Mouse (Mus musculus): Measurements from ENCODE around the gene Tpm3.

Tpm3 gene

DNA sequence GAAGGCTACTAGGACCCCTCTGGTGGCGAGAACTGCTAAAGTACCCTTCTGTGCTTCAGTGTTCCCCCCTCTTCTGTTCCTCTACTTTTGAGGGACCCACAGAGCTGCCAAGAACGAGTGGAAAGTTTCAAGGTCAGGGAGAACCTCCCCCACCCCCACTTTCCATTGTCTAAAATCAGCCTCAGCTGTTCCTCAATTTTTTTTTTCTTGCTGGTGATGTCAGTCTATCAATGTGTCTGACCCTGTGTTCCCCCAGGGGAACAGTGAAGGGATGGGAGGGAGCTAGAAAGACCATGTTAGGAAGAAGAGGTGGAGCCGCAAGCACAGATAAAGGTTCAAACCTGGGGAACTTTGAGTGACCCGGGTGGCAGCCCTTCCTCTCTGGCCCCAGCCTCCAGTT lies at the start of gene Tpm3:
Gene Tpm3 (plus strand): TSS at position 356 of the 400 bp plus-strand sequence.
- no peak for DNase-seq

DNA sequence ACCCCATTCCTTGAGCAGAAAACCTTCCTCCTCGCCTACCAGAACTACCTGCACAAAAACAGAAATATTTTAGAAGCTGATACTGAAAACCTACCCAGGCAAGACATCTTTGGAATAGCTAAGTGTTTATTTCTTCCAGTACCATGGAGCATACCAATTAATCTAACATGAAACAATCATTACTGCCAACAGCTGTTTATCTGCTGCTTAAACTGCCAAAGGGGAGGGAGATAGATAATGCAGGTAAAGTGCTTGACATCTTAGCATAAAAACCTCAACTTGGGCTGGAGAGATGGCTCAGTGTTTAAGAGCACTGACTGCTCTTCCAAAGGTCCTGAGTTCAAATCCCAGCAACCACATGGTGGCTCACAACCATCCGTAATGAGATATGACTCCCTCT lies 37.8 kb upstream of the Tpm3 start:
- DNase-seq, result no peak

DNA sequence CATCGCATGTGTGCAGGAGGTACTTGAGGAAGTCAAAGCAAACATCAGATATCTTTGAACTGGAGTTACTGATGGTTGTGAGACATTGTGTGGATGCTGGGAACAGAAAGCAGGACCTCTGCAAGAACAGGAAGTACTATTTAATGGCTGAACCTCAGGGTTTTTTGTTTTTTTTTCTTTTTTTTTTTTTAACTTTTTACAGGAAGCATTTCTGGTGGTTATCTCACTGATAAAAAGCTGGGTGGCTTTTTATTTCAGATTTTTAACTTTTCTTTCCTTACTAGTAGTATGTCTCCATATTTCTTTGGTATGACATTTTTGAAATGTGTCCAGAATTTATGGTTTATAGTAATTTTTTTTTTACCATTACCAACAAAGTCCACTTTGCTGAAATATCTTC lies 36.2 kb upstream of the Tpm3 start:
- DNase-seq, result no peak

DNA sequence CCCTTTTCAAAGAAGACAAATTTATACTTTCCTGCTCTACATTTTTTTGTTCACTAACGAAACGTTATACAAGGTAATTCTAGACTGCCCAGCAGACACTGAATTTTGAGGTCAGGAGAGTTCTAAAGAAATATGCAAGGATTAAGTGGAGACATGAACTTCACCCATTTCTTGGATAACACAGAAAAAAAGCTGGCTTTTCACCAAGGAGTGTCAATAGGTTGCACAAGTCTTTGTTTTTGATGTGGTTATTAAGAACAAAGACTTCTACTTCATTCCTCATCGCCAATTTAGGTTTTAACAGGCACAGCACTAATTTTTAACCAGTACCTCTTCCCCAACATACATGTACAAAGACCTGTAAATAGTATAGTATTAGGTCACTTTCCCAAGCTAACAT lies 22.8 kb upstream of the Tpm3 start:
- no peak for DNase-seq

DNA sequence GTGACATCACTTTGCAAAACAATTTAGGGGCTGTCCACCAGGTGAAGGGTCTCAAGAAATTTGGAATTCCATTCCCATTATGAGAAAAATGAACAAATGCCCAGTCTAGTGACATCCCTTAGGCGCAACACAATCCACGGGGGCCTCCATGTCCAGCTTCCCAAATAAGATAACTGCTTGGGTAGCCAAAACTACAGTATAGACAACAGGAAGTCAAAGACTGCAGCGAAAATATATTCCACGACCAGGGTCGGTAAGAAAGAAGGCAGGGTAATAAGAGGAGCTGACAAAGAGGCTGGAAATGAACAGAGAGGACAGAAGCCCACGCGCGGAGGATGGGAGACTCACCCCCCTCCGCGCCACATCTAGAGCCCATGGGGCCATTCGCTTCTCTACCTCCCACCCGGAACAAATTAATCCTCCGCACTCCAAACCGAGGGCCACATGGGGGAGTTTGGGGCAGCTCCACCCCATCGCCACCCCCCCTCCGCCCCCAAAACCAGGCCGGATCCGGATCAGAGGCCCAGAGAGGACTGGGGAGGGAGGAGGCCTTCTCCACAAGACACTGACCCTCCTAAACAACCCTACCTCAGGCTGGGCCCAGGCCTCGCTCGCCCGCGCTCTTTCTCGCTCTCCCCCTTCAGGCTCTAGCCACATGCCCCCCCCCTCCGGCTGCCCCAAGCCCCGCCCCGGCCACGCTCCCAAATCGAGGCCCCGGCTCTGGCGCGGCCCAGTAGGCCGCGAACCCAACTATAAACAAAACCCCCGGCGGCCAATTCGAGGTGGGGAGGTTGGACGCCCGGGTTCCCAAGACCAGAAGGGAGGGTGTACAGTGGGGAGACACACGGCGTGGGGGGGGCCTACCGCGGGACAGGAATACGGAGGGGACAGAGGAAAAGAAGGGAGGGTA lies 20.8 kb upstream of the Tpm3 start, which contains the start of gene 4933434E20Rik:
Gene 4933434E20Rik (plus strand): TSS at position 196 of the 910 bp plus-strand sequence.
- DNase-seq, result no peak

DNA sequence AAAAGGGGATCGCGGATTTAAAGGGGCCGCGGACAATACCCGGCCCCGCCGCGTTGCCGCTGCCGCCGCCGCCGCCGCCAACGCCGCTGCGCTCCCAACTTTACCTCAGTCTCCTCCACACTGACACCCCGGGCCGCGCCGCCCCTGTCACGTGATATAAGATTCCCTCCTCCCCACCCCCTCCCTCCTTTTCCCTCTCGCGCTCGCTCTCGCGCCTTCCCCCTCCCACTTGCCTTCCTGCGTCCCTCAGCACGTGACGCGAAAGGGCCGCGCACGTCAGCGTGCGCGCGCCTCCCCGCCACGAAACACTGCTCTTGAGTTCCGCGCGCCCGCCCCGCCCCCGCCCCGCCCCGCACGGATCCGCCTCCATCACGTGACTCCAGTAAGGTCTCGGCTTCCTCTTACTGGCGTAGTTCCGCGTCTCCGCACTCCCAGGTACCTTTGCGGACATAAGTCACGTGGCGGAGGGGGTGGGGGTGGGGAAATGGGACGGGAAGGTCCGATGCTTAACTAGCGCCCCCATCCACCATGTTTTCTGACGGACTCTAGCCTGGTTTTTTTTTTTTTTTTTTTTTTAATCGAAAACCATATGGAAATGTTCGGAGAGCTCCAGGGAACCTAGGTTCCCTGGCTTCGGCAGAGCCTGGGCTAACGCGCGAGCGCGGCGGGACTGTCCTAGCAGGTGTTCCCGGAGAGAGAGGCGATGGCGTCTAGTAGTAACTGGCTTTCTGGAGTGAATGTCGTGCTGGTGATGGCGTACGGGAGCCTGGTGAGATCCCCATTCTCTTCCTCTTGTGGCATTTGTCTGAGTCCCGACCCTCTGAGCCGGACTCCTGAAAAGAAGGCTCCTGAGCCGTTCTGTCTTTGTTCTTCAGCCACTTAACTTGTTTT lies 19.9 kb upstream of the Tpm3 start, which contains the start of gene Ubap2l:
Gene Ubap2l (minus strand): TSS at position 278 of the 891 bp plus-strand sequence.
- DNase-seq, result peak; percentile 96

DNA sequence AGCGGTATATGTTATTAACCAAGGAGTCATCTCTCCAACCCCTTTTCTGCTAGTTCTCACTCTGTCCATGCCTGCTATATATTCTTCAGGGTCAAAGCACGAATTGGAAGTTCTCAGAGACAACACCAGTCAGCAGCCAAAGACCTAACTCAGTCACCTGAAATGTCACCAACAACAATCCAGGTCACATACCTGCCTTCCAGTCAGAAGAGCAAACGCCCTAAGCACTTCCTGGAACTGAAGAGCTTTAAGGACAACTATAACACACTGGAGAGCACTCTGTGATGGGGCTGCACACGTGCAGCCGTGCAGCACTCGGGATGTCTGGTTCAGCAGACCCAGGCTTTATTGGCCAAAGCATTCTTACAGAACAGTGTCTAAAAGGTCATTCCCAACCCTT lies 10.9 kb upstream of the Tpm3 start:
- DNase-seq, result no peak

DNA sequence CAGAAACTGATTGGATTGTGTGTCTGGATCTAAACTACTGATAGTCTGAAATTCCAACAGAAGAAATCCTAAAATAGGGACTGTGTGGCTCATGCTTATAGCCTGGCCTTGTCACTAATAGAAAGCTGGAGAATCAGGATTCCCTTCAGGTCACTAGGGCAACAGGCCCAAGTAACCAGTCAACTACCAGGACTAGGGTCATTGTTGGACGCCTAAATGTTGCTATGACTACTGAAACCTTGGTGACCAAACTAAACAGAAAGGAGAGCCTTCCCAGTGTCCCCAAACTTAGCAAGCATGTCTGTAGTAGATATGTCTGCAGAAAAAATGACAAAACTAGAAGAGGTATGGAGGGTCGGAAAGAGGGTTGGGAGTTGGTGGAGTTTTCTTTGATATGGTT lies 9.9 kb upstream of the Tpm3 start:
- no peak for DNase-seq

DNA sequence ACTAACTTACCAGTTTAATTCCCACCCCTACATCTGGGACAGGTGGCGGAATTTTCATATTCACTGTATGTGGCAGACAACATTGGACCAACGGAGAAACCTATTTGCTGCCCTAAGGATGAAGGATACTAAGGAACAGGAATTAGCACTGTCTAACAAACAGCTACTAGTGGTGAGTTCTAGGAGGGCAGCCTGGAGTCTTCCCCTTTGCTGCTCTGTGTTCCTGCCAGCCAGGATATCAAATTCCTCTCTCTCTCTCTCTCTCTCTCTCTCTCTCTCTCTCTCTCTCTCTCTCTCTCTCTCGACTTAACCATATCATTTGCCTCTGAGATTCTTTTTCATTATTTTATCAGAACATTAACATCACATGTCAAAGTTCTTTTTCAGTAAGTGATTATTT lies 8.1 kb upstream of the Tpm3 start:
- DNase-seq, result no peak

DNA sequence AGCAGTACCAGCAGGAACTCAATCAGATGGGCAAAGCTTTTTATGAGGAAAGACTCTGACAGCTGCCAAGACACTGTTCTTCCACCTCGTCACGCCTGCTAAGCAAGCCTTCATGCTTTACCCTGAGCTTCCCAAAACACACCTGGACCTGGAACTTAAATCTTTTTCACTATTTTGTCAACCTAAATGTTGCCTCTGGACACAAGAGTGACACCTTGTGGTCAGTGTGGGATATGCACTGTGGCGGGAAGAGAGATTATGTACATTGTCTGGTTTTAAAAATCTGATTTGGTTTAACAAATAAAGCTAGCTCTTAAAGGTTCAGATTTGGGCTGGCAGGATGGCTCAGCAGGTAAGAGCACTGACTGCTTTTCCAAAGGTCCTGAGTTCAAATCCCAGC lies 6.9 kb upstream of the Tpm3 start:
- DNase-seq, result no peak

DNA sequence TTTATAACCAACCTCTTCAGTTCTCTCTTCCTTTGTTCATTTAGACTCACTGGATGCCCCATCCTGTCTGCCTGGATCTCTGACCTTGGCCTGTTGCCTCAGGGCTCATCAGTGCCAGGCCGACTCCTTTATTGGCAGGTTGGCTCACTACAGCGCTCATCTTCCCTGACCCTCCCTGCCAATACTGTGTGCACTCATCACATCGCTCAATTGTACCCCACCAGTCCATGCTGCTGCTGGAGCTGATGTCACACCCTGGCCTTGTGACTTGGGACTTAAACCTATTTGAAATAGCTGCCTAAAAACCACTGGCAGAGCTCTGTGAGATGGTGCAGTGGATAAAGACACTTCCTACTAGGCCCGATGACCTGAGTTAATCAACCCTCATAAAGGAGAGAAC lies 4.6 kb upstream of the Tpm3 start:
- no peak for DNase-seq

DNA sequence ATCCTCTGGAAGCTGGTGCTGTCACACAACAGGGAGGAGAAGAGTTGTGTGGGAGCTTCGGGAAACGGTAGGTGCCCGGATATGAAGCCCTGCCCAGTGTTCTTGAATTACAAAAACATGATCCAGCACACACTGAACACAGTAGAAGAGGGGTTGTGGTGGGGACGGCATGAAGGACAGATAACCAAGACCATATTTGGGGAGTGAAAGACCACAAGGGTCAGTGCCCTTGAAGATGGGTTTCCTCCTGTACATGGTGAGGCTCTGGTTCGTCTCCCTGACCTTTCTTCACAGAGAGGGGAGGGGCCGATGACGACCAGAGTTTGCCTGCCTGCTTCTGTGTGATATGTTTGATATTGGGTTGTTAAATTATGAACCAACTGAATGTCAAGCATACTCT lies 2.8 kb upstream of the Tpm3 start:
- no peak for DNase-seq

DNA sequence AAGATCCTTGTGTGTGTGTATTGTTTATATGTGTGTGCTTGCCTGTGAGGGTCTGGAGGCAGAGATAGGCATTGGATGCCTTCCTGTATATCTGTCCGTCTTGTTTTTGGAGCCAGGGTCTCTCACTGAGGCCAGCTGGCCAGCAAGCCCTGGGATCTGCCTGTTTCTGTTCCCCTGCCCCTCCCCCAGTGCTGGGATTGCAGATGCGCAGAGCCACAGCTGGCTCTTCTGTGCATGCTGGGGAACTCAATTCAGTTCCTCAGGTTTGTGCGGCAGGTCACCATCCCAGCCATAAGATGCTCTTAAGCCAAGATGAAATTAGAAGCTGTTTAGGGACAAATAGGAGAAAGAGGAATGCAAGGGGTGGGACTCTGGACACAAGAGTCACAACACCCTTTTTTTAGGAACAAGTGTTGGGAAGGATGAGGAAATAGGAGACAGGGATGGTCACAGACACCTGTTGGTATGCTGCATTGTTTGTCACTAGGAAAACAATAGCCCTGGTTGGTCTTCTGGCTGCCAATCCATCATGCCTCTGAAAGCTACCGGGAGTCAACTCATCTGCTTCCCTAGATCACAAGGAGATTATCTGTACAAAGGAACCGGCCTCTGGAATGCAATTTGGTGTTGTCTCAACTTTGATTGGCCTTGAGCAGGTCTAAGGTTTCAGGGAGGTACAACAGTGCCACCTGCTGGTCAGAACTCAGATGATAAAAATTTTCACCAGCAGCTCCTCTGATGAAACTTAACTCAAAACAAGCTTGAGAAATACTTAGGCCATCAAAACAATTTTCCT lies 4.7 kb downstream of the Tpm3 start:
- DNase-seq, result peak; percentile 74

DNA sequence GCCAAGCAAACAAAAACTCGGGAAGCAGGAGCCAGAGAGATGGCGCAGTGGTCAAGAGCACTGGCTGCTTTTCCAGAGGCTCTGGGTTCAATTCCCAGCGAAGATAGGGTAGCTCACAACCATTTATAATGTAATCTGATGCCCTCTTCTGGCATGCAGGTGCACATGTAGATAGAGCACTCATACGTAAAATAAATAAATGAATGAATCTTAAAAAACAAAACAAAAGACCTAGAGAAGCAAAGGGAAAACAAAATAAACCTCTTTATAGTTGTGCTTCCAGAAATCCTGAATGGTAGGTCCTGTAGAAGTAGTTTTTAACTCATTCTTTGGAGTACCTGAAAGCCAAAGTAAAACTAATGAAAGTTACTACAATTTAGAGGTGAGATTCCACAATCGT lies 5.8 kb downstream of the Tpm3 start:
- no peak for DNase-seq

DNA sequence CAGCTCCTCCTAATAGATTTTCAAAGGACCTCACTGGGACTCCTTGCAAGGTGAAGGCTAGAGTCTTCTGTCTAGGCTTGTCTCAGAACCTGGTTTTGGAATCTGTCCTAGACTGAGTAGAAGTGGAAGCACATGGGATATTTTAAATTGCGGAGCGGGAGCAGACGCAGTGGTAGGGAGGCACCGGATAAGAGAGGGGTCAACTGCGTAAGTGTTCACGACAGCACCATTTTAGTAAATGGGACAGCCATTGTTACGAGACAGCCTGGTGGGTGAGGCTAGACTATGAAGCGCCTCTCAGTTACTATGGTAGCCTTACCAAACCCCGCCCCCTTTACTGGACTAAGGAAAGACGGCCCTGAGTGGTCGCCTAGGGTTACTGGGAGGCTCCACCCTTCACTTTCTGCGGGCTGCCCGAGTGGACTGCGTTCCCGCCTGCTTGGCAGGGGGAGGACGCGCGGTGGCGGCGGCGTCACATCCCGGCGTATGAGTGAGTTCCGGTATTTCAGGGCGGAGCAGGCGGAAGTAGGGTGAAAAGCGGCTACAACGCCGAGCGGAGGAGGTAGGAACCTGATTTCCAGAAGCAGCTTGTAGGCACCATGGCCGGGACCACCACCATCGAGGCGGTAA lies 6.8 kb downstream of the Tpm3 start:
- DNase-seq, result peak; percentile 96

DNA sequence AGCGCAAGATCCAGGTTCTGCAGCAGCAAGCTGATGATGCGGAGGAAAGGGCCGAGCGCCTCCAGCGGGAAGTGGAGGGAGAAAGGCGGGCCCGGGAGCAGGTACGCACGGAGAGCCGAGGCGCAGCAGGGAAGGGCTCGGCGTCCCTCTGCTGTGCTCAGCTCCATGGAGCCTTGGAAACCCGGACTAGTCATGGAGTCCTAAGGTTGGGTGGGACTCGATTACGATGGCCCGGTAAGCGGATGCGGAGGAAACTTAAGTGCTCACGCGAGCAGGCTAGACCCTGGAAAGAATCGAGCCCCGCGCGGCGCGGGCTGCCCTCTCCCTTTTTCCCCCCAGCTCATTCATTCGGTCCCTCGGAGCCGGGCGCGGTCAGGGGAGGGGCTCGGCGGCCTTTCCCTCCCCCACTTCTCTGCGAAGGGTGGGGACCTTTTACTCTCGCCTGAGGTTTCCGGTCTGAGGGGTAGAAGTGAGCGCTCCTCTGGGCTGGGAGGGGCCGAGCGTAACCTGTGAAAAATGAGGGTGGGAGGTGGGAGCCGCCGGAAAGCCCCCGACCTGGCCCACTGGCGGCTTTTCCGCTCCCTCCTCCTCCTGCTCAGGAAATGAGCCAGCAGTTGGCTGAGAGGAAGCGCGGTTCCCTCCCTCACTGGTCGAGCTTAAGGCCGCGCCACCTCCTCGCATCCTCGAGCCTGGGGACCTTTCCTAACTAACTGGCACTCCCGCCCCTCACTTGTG lies 7.5 kb downstream of the Tpm3 start:
- peak; percentile 66 for DNase-seq

DNA sequence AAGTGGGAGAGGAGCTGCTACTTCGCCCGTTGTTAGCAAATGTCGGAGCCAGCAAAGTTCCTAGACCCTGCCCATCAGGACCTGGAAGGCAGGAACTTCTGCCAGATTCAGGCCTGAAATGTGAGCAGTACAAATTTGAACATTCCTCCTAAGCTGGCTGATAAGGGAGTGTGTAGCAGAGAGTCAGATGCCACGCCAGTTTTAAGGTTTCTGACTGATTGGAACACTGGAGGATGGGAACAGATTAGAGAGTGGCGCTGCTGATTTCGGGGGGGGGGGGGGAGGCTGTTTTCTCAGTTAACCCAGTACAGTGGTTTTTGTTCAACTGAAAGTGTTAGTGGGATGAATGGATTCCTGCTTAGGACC lies 8.0 kb downstream of the Tpm3 start:
- DNase-seq, result no peak

DNA sequence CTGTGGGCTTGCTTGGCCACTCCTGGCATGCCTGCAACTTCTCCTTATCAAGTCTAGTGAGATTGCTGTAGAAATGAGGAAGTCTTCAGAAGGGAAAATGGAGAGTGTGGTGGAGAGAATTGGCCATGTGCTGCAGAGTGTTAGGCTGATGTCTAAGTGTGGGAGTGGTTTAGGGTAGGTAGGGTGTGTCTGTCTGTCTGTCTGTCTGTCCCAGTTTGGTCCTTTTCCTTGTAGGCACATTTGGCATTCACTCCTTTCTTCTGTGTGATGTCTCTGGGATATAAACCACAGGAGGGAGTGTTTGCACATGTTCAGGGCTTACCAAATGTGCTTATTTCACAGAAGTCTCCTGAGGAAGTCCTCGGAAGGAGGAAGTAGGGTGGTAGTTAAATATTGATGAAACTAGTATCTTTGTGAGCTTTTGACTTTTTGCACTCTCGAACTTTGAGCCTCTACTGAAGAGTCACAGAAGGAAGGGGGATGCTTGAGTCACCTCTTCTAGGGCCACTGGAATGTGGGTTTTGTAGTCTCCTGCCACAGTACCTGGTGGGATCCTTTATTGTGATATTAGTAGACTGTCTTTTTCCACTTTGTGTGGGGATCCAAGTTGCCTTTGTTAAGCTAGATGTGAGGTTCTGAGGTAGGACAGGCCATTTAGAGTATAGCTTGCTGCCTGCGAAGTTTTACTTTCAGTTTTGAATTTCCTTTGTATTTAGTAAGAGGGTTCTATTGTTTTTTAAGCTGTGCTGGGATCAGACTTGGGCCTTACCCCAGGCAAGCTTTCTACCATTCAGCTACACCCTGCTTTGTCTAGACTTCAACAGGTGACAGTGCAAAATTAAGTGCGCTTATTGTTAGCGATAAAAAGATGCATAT lies 9.2 kb downstream of the Tpm3 start:
- peak; percentile 49 for DNase-seq

DNA sequence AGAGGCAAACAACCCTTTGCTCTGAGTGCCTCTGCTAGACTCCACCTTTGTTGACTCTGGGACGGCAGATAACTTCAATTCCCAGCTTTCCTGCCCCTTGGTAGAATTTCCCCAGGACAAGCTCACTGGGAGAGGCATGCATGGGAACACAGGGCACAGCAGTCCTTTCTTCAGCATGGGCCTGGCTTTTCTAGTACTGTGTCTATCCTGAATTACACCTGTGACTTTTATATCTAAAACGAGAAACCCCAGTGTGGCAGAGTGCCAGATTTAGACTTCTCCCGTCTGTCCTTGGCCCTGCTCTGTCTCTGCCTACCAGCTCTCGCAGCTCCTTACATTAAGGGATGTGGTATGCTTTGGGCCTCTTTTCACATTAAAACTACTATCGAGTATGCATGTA lies 10.6 kb downstream of the Tpm3 start:
- DNase-seq, result no peak

DNA sequence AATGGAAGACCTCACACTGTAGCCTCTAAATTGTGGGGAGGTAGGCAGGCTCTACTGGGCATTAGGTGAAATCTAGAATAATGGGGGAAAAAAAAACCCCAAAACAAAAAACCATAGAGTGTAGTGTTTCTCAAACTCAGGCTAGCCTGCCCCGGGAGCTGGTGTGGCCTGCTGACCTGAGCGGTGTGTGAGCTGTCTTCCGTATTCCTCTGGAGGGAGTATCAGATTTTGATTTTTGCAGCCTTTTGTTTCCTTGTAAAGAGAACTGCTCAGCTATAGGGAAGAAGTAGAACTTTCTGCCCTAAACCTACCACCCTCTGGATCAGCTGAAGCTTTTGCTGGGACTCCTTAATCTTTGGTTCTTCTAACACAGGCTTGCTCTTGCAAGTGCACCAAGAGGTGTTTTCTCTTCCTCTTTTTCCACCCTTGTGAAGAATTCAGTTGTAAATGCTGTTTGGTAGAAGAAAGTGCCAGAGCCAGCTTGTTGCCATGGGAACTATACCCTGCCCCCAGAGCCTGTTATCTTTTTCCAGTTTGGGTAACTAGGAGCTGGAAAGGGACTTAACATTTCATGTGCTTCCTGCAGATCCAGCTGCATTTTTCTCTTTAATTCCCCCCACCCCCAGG lies 11.4 kb downstream of the Tpm3 start:
- DNase-seq, result no peak

Data from kidney, adult 11 months (tissue).